Mouse (Mus musculus) forebrain, embryonic 13.5 days (tissue): ENCODE results near the gene Rgs5. TPM values are rescaled to one million over a fixed set of nuclear protein-coding genes. Genes with fewer than 3 reads are reported as not detected.

Experiments
- ATAC-seq: fragments of 200-750 bp; cut with Nextera tagmentation; 2 replicates; pipeline ENCODE4 v1.8.0; 2017
- H3K27ac ChIP-seq: fragments of 300-500 bp; sonication (generic); 2 replicates; pipeline ENCODE4 v1.5.1; 2015; ENCODE audit warnings: inconsistent platforms, mild to moderate bottlenecking, moderate library complexity
- H3K27me3 ChIP-seq: fragments of 300-500 bp; sonication (generic); 2 replicates; pipeline ENCODE4 v1.6.1; 2015; ENCODE audit warnings: mild to moderate bottlenecking, inconsistent platforms
- H3K36me3 ChIP-seq: fragments of 300-500 bp; sonication (generic); 2 replicates; pipeline ENCODE4 v1.6.1; 2015; ENCODE audit warnings: mild to moderate bottlenecking, inconsistent platforms; ENCODE audit not compliant: poor library complexity, severe bottlenecking
- H3K4me1 ChIP-seq: fragments of 300-500 bp; sonication (generic); 2 replicates; pipeline ENCODE4 v1.6.1; 2015; ENCODE audit warnings: inconsistent platforms
- H3K4me2 ChIP-seq: fragments of 300-500 bp; sonication (generic); 2 replicates; pipeline ENCODE4 v1.6.1; 2015; ENCODE audit warnings: inconsistent platforms, mild to moderate bottlenecking, moderate library complexity
- H3K4me3 ChIP-seq: fragments of 300-500 bp; sonication (generic); 2 replicates; pipeline ENCODE4 v1.5.1; 2015; ENCODE audit warnings: mild to moderate bottlenecking, inconsistent platforms
- H3K9ac ChIP-seq: fragments of 300-500 bp; sonication (generic); 2 replicates; pipeline ENCODE4 v1.6.1; 2015; ENCODE audit warnings: mild to moderate bottlenecking, inconsistent platforms
- H3K9me3 ChIP-seq: fragments of 300-500 bp; sonication (generic); replicated peaks from 2 replicates; pipeline ENCODE4 v1.6.1; 2016; ENCODE audit warnings: inconsistent platforms
- WGBS: fragments of 180-500 bp; shearing (Covaris S2); methylation state at CpG from one replicate; pipeline ENCODE4 v1.1.7; 2015; 5-methylcytosine and 5-hydroxymethylcytosine counted together
- polyA plus RNA-seq: library from polyadenylated mRNA; unstranded; fragments of >200 nt; fragmentation: Nextera tagmentation; extraction: Ambion mirVana; gene quantifications from 2 replicates; pipeline ENCODE4 v1.2.1, GENCODE M21; 2015

Rgs5 gene
- 10.0 and 10.4 TPM in 2 replicates for polyA plus RNA-seq

DNA sequence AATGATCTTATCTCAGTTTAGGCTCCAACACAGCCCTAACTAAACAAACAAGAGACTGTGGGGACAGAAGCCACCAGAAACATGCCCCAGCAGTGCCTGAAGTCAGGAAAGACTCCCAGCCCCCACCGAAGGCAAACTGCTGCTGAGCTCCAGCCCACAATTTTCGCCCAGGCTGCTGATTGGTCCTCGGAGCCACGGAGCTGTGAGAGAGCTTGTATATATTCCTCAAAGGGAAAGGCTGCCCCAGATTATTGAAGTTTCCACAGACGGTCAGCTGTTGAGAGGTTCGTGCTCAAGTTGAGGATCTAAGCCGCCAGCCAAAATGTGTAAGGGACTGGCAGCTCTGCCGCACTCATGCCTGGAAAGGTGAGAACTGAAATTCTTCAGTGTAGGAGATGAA is at the start of gene Rgs5:
TSS of gene Rgs5 (plus strand) at position 246 of the 400 bp plus-strand sequence.
- no peak within 1 kb of the TSS for H3K9ac ChIP-seq
- H3K27me3 ChIP-seq: no peaks in the 10 kb centered on the region
- ATAC-seq: 0 out of 2 replicates have a peak, but pooled peaks have one; percentile 51
- H3K4me1 ChIP-seq: no peaks in the 10 kb centered on the region
- H3K27ac ChIP-seq: no peak within 1 kb of the TSS
- H3K9me3 ChIP-seq: no peaks in the 10 kb centered on the region
- peak within 1 kb of the TSS; percentile 22; the same call in 1 of the 2 replicates for H3K4me2 ChIP-seq
- H3K4me3 ChIP-seq: no peak within 1 kb of the TSS
- WGBS: 29% methylated on average over 8 of the region's 8 CpGs
- H3K36me3 ChIP-seq: no peaks in the 10 kb centered on the region

- ATAC-seq: no peak
- Histone ChIP-seq H3K4me3 (no peak overlapping the region), H3K4me2 (no peak overlapping the region), H3K27ac (no peak overlapping the region), H3K36me3 (no peaks in the 10 kb centered on the region), H3K9me3 (no peaks in the 10 kb centered on the region), H3K9ac (no peak overlapping the region), H3K4me1 (no peaks in the 10 kb centered on the region), H3K27me3 (no peaks in the 10 kb centered on the region)
- whole genome bisulfite sequencing: 78% methylated on average over 3 of the region's 3 CpGs
These were observed 49.1 kb upstream of the Rgs5 start for GRCm38 (mm10) chr1:169606164-169606563.

GRCm38 (mm10) chr1:169629738-169630137 is 25.6 kb upstream of the Rgs5 start:
- no peaks in the 10 kb centered on the region for H3K27me3 ChIP-seq
- ATAC-seq: no peak

DNA sequence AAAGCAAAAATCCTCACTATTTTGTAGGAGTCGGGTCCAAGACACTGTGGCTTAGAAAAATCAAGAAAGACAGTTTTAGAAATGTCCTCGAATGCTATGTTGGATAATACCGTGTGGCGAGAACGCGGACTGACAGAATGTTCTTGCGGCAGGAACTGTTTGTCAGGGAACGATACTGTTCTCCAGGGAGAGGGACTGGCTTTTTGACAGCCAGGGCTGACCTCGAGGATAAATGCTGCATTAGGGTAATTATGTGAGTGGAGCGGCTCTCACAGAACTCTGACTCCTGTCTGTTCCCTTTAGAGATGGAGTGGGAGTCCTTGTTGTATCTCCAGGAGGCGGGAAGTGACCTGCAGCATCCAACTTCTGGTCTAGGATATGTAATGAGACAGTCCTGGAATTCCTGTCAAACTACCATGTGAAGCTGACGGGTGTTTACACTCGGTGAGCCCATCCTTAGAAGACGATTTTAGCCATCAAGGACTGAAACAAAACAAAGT is 18.0 kb upstream of the Rgs5 start:
- no peak overlapping the region for H3K9ac ChIP-seq
- H3K4me1 ChIP-seq: no peaks in the 10 kb centered on the region
- 72% methylated on average over 14 of the region's 14 CpGs for WGBS
- no peak overlapping the region for H3K4me2 ChIP-seq
- no peaks in the 10 kb centered on the region for H3K27me3 ChIP-seq
- no peak overlapping the region for H3K4me3 ChIP-seq
- no peak overlapping the region for H3K27ac ChIP-seq
- no peaks in the 10 kb centered on the region for H3K9me3 ChIP-seq
- no peak for ATAC-seq
- H3K36me3 ChIP-seq: no peaks in the 10 kb centered on the region

More at GRCm38 (mm10) chr1:169629738-169630137, 25.6 kb upstream of the Rgs5 start:
- Histone ChIP-seq H3K36me3 (no peaks in the 10 kb centered on the region), H3K9ac (no peak overlapping the region), H3K4me3 (no peak overlapping the region), H3K4me2 (no peak overlapping the region), H3K9me3 (no peaks in the 10 kb centered on the region), H3K4me1 (no peaks in the 10 kb centered on the region), H3K27ac (no peak overlapping the region)
- 88% methylated on average over 7 of the region's 7 CpGs for WGBS

DNA sequence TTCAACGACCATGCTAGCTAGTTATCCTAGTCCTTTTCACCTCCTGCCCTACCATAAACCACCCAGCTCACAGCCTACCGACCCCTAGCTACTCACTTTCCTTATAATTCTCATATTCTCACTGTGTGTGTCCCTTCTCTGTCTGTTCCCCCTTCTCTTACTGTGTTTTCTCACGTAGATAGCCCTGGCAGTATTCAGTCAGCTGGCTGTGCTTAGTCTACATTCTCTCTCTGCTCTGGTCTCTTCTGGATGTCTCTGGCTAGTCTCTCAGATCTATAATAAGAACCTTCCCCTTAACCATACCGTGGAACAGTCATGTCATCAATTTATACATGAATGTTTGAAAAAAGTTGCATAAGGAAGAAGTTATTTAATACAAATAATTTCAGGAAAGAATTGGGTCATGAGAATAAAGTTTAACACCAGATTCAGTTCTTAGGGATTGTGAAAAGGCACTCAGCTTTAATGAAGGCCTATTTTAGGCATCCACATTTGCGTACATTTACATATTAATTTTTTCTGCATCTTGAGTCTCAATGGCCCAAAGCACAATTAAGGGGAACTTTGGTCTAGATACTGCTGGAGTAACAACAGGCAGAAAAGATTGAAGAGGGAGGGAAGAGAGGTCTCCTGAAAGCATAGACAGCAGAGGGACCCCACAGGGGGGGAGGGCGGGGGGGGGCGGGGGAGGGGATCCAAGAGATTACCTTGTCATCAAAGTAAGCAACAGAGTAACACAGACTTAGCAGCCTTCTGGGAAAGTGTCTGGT is 10.2 kb upstream of the Rgs5 start:
- WGBS: 58% methylated on average over 6 of the region's 7 CpGs
- no peak overlapping the region for H3K9ac ChIP-seq
- no peaks in the 10 kb centered on the region for H3K9me3 ChIP-seq
- H3K27ac ChIP-seq: 0 out of 2 replicates have a peak overlapping the region, but pooled peaks have one; percentile 5
- no peak overlapping the region for H3K4me3 ChIP-seq
- 0 out of 2 replicates have a peak, but pooled peaks cover 10% of the 10 kb centered on the region for H3K4me1 ChIP-seq
- ATAC-seq: peak; percentile 70
- no peaks in the 10 kb centered on the region for H3K27me3 ChIP-seq
- no peak overlapping the region for H3K4me2 ChIP-seq
- H3K36me3 ChIP-seq: no peaks in the 10 kb centered on the region

- H3K4me2 ChIP-seq: no peak overlapping the region
- WGBS: 11% methylated on average over 4 of the region's 4 CpGs
- ATAC-seq: no peak
- no peaks in the 10 kb centered on the region for H3K9me3 ChIP-seq
- H3K4me1 ChIP-seq: no peaks in the 10 kb centered on the region
- no peak overlapping the region for H3K9ac ChIP-seq
- H3K27ac ChIP-seq: no peak overlapping the region
- no peaks in the 10 kb centered on the region for H3K27me3 ChIP-seq
- no peaks in the 10 kb centered on the region for H3K36me3 ChIP-seq
- no peak overlapping the region for H3K4me3 ChIP-seq
These were observed 4.2 kb downstream of the Rgs5 start for GRCm38 (mm10) chr1:169659479-169659878.

DNA sequence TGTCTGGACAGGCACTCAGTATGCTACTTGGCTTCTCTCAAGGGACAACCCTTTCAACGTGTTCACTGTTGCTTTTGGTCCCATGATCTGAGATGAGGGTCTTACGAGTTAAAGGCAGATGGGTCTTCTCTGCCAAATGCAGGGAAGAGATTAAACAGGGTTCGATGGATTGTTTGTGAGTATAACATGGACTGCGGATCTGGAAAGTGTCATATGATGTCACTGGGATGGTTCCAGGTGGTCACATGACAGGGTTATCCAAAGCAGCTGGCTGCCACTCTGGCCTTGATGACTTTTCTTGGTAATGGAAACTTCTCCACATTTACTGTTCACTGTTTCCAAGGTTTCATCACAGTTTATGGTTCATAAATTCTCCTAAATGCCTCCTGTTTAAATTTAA is 12.0 kb downstream of the Rgs5 start:
- Histone ChIP-seq H3K36me3 (no peaks in the 10 kb centered on the region), H3K4me1 (no peaks in the 10 kb centered on the region), H3K9me3 (no peaks in the 10 kb centered on the region), H3K4me3 (no peak overlapping the region), H3K27me3 (no peaks in the 10 kb centered on the region), H3K4me2 (no peak overlapping the region), H3K9ac (no peak overlapping the region), H3K27ac (no peak overlapping the region)
- ATAC-seq: no peak
- 81% methylated on average over 4 of the region's 4 CpGs for WGBS

DNA sequence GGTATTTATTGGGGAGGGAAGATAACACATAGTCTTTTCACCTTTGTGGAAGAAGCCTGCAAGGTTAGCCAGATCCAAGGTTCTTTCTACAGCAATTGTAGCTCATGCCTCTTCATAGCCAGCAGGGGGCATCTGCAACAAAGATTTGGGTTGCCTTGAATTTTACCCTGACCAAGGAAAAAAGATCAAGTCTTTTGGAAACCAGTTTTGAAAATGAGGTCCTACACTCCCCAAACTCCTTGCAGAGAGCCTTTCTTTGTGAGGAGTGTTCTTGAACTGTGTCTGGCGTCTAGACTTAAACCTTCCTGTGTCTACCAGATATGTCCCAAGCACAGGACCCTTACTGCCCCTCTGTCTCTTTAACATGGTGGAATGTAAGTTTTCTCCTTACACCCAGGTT is 15.4 kb downstream of the Rgs5 start:
- 50% methylated on average over 1 of the region's 1 CpGs for WGBS
- Histone ChIP-seq H3K27ac (no peak overlapping the region), H3K9me3 (no peaks in the 10 kb centered on the region), H3K36me3 (no peaks in the 10 kb centered on the region), H3K4me2 (no peak overlapping the region), H3K4me1 (no peaks in the 10 kb centered on the region), H3K4me3 (no peak overlapping the region), H3K27me3 (no peaks in the 10 kb centered on the region), H3K9ac (no peak overlapping the region)
- peak; percentile 50; the same call in 1 of the 2 replicates for ATAC-seq

GRCm38 (mm10) chr1:169671801-169672200 is 16.5 kb downstream of the Rgs5 start:
- ATAC-seq: no peak
- Histone ChIP-seq H3K4me1 (no peaks in the 10 kb centered on the region), H3K27ac (no peak overlapping the region), H3K9me3 (no peaks in the 10 kb centered on the region), H3K36me3 (no peaks in the 10 kb centered on the region), H3K4me3 (no peak overlapping the region), H3K9ac (no peak overlapping the region), H3K4me2 (no peak overlapping the region), H3K27me3 (no peaks in the 10 kb centered on the region)
- WGBS: 85% methylated on average over 2 of the region's 2 CpGs

DNA sequence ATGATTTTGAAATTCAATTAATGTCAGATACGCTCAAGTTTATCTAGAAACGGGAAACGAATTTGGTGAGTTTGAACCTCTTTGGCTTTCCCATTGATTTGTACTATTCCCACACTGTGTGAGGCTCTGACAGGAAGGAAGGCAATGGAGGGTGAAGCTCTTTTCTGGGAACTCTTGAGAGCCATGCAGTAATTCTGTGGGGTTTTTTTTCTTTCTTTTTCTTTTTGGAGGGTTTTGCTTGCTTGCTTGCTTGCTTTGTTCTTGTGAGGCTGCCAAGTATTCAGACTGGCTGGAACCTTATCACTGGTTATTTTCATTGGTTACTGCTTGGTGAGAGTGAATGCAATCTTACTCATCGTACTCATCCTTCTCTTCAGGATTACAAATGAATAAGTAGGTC is 17.0 kb downstream of the Rgs5 start:
- Histone ChIP-seq H3K4me2 (no peak overlapping the region), H3K4me3 (no peak overlapping the region), H3K9ac (no peak overlapping the region), H3K4me1 (no peaks in the 10 kb centered on the region), H3K36me3 (no peaks in the 10 kb centered on the region), H3K27ac (no peak overlapping the region), H3K9me3 (no peaks in the 10 kb centered on the region), H3K27me3 (no peaks in the 10 kb centered on the region)
- ATAC-seq: no peak
- 86% methylated on average over 4 of the region's 4 CpGs for WGBS

DNA sequence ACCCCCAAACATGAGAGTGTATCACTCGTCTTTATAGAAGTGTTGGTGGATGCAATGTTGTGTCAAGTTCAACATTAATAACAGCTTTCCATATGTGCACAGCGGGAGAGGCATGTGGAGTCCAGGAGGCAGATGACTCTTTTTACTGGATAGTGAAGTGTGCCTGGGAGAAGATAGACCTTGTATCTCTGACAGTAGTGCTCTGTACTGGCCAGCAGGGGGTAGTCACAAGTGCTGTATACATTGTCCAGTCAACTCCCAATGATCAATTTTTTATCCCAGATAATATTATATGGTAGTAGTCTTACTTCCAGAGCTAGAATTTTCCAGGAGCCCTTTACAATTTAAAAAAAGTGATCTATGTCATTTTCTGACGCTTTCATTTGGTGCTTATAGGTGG is 18.8 kb downstream of the Rgs5 start:
- no peak for ATAC-seq
- no peak overlapping the region for H3K9ac ChIP-seq
- no peaks in the 10 kb centered on the region for H3K4me1 ChIP-seq
- no peaks in the 10 kb centered on the region for H3K27me3 ChIP-seq
- H3K4me2 ChIP-seq: no peak overlapping the region
- no peaks in the 10 kb centered on the region for H3K36me3 ChIP-seq
- no peak overlapping the region for H3K27ac ChIP-seq
- 58% methylated on average over 3 of the region's 3 CpGs for WGBS
- no peak overlapping the region for H3K4me3 ChIP-seq
- H3K9me3 ChIP-seq: no peaks in the 10 kb centered on the region

DNA sequence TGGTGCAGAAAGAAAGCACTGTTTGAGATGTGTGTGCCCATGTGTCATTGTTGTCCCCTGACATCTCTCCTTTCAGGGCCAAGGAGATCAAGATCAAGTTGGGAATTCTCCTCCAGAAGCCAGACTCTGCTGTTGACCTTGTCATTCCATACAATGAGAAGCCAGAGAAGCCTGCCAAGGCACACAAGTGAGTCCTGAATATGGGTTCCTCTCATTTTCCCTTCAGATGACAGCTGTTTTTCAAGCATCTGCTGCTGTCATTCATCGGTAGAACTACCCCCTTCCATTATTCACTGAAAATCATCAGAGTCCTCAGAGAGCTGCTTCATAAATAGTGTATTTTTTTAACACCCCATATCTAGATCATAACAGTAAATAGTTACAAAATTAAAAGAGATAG is 21.4 kb downstream of the Rgs5 start:
- Histone ChIP-seq H3K27ac (no peak overlapping the region), H3K9me3 (no peaks in the 10 kb centered on the region), H3K9ac (no peak overlapping the region), H3K36me3 (no peaks in the 10 kb centered on the region), H3K4me2 (no peak overlapping the region), H3K27me3 (no peaks in the 10 kb centered on the region), H3K4me1 (no peaks in the 10 kb centered on the region), H3K4me3 (no peak overlapping the region)
- ATAC-seq: no peak
- WGBS: 75% methylated on average over 1 of the region's 1 CpGs
